Mouse (Mus musculus) c-Kit-positive CD71-positive TER-119-positive erythroid progenitor cells, embryonic 14.5 days (primary cell): ENCODE measurements around the gene Svs4.
"Not testable (repeated sequence)": the region's sequence is repeated elsewhere in the genome, so short reads cannot be mapped to it uniquely, and the experiment has no call there.

Source experiments
- DNase-seq: peaks from one replicate; pipeline ENCODE4 v3.0.0-alpha.2; 2013; ENCODE audit warnings: low spot score

The Svs4 gene

DNA sequence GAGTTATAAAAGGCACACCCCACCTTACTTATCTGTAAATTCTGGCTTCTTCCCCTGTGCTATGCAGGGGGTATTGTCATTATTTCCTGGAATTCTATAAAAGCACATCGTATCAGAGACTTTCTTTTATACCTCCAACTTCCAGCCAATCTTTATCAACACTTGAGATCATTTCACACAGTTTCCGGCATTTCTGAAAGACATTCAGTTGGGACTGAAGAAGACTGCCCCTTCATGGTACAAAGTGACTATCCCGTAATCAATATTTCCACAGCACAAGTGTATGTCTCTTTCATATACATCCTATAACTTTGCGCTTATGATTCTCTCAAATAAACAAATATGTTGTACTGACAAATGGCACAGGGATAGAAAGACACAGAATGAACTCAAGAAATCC lies at the start of gene Svs4:
Gene Svs4, minus strand, starts transcription at position 101 of the 400 bp plus-strand sequence.
- DNase-seq, result no peak

DNA sequence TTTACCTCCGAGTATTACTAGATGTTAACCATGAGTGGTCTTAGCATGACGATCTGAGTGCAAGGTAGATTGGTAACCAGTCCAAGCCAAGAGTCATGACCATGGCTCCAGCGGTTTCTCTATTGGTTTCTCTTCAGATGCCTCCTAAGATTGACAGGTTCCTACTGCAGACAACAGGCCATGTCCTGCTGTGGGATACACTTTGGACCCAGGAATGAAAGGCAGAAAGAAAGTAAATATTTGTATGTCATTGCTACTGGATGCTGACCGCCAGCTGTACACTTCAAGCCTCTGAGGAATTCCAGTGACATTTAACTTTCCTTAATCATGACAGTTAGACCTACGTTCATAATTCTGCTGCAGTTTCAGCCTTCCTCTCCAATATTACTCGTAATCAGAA lies 42.7 kb upstream of the Svs4 start:
- no peak for DNase-seq

DNA sequence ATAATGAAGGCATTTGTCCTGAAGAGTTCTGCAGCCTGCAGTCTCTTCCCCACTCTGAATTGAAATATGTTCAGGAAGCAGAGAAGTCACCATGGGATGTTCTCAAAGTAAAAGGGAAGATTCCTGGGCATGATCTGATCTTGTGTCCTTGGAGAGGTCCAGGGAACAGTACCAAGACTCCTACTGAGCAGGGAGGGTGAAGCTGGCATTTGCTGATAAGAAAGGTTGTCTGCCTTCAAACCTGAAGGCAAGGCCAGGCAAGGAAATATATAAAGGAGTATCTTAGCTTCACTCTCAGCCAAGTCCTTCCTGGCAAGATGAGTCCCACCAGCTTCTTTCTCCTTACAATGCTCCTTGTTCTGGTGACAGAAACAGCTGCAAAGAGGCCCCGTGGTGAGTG lies 38.2 kb upstream of the Svs4 start, which contains the start of gene Svs6:
Gene Svs6, plus strand, starts transcription at position 301 of the 400 bp plus-strand sequence.
- DNase-seq, result not testable (repeated sequence)

DNA sequence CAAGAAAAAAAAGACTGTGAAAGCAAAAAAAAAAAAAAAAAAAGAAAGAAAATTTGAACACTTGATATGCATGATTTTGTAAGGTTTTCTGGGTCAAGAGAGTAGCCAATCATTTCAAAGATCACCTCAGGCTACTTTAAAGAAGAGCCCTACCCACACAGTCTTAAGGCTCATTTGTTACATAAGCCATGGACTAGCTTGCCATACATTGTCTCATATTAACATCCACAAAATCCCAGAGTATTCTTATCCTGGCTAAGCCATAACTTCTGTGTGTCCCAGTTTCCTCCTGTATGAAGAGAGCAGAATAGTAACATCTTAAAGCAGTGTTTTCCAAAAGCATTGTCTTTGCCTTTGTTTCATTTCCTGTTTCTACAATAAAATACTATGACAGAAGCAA lies 37.2 kb upstream of the Svs4 start:
- not testable (repeated sequence) for DNase-seq

DNA sequence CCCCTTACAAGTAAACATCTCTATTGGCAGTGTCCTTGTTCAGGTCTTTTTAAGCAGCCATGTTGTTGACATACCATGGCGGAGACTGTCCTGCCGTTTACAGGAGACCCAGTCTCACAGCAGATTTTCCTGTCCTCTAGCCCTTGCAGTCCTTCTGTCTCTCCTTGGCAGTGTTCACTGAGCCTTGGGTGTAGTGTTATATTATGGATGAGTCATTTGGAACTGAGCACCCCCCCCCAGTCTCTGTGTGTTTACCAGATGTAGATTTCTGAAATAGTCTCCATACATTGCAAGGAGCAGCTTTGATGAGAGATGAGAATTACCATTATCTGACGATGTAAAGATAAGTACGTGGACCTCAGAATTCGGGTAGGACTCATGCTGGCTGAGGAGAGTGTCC lies 34.3 kb upstream of the Svs4 start:
- DNase-seq, result no peak

DNA sequence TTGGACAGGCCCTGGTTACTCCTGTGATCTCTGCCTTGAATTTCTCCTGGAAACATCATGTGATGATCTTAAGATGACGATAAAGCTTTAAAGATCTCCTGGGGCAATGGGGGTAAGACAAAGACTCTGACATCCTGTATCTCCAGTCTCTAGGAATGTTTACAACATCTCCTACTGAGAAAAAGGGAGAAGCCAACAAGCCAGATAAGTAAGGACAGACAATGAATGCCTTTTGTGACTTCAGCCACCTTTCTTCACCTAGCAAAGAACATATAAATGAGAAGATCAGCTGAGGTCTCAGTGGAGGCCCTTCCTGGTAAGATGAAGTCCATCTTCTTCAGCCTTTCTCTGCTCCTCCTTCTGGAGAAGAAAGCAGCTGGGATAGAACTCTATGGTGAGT lies 10.7 kb upstream of the Svs4 start, which contains the start of gene Svs3a:
Gene Svs3a, plus strand, starts transcription at position 301 of the 400 bp plus-strand sequence.
- not testable (repeated sequence) for DNase-seq

DNA sequence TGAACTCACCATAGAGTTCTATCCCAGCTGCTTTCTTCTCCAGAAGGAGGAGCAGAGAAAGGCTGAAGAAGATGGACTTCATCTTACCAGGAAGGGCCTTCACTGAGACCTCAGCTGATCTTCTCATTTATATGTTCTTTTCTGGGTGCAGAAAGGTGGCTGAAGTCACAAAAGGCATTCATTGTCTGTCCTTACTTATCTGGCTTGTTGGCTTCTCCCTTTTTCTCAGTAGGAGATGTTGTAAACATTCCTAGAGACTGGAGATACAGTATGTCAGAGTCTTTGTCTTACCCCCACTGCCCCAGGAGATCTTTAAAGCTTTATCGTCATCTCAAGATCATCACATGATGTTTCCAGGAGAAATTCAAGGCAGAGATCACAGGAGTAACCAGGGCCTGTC lies 21.7 kb downstream of the Svs4 start, which contains the start of gene Svs3b:
Gene Svs3b, minus strand, starts transcription at position 101 of the 400 bp plus-strand sequence.
- not testable (repeated sequence) for DNase-seq

DNA sequence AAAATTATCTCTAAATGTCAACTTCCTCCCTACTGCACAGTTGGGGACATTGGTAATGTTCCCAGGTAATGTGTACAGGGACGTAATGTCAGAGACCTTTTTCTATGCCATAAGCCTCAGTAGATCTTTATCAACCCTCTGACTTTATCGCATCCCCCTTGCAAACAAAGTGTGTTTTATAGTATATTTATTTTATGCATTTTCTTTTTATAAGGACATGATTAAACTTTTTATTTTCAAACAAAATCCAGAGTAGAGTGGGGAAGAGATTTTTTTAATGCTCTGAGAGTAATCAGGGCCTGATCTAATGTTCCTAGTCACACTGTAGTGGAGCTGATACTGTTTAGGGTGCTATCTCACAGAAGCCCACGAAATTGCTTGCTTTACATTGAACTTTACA lies 39.9 kb downstream of the Svs4 start, which contains the start of gene Svs2:
Gene Svs2, minus strand, starts transcription at position 101 of the 400 bp plus-strand sequence.
- DNase-seq, result no peak

DNA sequence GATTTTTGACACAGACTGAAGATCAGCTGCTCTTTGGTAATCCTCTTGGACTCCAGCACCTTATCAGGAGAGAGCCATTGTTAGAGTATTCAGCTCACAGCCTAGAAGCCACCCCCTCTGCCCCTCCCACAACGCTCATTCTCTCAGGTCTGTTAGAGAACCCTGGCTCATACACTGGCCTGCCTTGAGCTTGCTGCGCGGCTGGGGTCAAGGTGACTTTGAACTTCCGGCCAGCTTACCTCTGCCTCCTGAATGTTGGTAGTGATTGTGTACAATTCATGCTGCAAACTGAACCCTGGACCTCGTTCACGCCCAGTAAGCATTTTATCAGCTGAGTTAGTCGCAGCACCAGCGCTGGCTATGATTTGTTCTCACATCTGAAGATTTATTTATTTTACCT lies 45.6 kb downstream of the Svs4 start:
- no peak for DNase-seq

DNA sequence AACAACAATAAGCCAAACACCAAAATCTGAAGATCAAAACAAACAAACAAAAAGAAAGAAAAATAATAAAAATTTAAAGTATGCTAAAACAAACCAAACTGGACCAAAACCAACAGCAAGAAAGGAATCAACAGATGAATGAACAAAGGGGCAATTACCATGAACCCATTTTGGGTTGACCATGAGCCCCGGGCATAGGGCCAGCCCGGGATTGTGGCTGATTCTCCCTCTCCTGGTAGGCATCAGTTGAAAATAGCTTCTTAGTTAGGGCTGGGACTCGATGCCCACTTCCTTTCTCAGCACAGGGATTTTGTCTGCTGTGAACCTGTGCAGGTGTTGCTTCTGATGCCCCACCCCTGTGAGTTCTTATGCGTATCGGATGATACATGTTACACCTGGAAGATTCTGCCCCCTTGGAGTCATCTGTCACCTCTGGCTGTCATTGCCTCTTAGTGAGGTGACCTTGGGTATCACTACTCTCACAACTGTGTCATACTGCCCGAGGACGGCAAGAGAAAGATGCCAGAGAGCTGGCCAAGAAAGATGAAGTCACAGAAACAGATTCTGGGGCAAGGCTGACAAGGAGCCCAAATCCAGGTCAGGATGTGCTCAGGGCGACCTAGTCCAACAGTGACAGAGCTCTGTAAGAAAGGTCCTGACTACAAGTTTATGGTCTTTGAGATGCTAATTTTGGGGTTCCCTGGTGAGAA lies 49.7 kb downstream of the Svs4 start:
- DNase-seq, result no peak
